Mouse (Mus musculus): ENCODE data around the gene Gm21764. TPM values are rescaled to one million over a fixed set of nuclear protein-coding genes. Genes with fewer than 3 reads are reported as not detected.

The Gm21764 gene
- polyA plus RNA-seq (2012; rRNA removed), result not detected in 2 replicates

DNA sequence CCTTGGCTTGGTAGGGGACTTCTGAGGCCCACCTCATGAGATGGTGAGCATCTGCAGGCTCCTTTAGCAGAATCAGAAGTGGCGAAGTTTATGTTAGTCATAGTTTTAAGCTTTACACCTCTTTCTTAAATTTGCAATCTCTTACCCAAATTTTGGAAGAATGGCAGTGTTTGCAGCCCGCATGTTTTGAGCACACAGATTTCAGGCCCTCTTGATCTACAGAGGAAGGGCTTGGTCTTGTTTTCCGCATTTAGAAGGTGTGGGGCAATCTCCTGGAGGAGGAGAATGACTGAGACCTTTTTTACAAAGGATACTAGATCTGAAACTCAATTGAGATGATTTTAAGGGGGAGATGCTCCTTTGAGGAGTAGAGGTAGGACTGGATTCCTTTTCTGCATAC lies at the start of gene Gm21764:
Gm21764 (minus strand) TSS at position 101 of the 400 bp plus-strand sequence.

DNA sequence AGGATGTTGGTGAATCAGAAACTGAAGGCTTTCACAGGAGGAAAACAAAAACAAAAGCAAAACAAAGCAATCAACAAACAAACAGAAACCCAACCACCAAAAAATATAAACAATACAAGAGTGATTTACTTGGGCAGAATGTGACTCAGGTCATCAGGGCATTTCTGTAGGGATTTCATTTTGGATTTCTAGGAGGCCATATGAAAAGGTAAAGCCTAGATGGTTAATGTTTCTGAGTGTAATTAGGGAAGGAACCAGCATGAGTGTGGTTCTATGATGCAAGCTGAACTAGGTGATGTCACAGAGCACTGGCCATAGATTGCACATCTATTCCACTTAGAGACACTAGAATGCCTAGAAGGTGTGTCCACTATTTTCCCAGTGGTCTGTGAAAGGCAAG lies 27.2 kb upstream of the Gm21764 start, which contains the start of gene Ssty1:
Ssty1 (plus strand) TSS at position 301 of the 400 bp plus-strand sequence.

Other genes with a start within 250 kb of the Gm21764 start
- gene Gm21904, start 215.5 kb downstream of the Gm21764 start, polyA plus RNA-seq (2012; rRNA removed), result not detected in 2 replicates
- not detected in 2 replicates for gene Gm20772, start 187.1 kb downstream of the Gm21764 start, polyA plus RNA-seq (2012; rRNA removed)
- gene Gm20831, start 187.1 kb downstream of the Gm21764 start, polyA plus RNA-seq (2012; rRNA removed), result not detected in 2 replicates
- gene Srsy, start 124.5 kb downstream of the Gm21764 start, polyA plus RNA-seq (2012; rRNA removed), result not detected in 2 replicates
- not detected in 2 replicates for gene Ssty1, start 27.3 kb upstream of the Gm21764 start, polyA plus RNA-seq (2012; rRNA removed)